In genomic region chr16:48418557-48418956, GRCm38 (mm10) we compare ENCODE assay signal across 26 mouse cellular contexts. TPM values are rescaled to one million over a fixed set of nuclear protein-coding genes. Genes with fewer than 3 reads are reported as not detected.
"Had no signal": no experiment of that assay in that cellular context is flagged by ENCODE, and none has a peak within 500 bp of the region (broad histone marks: within the 10 kb centered on the region; RNA-seq: fewer than 3 reads in every experiment).

No protein-coding gene starts in this region.

- H3K4me2 ChIP-seq: midbrain, embryonic 12.5 days; neural tube, embryonic 13.5 days; neural tube, embryonic 15.5 days had no signal

- H3K36me3 ChIP-seq: midbrain, embryonic 10.5 days; midbrain, embryonic 12.5 days; neural tube, embryonic 13.5 days; neural tube, embryonic 15.5 days had no signal

- H3K27me3 ChIP-seq: midbrain, embryonic 12.5 days; neural tube, embryonic 13.5 days; neural tube, embryonic 15.5 days had no signal

- H3K9ac ChIP-seq: liver, embryonic 14.5 days; midbrain, embryonic 12.5 days; neural tube, embryonic 13.5 days; neural tube, embryonic 15.5 days had no signal

- H3K4me1 ChIP-seq: midbrain, embryonic 10.5 days; midbrain, embryonic 12.5 days; neural tube, embryonic 13.5 days; neural tube, embryonic 15.5 days had no signal

- ATAC-seq: midbrain, embryonic 16.5 days had no signal

- H3K4me3 ChIP-seq: midbrain, embryonic 10.5 days; midbrain, embryonic 12.5 days; myocyte; neural tube, embryonic 13.5 days; neural tube, embryonic 15.5 days had no signal

- H3K27ac ChIP-seq: liver, embryonic 14.5 days; midbrain, embryonic 10.5 days; midbrain, embryonic 12.5 days; neural tube, embryonic 13.5 days; neural tube, embryonic 15.5 days had no signal

- DNase-seq: lung, adult 2 months; lung, postnatal 10 days; lung, postnatal 4 days; midbrain, embryonic 14.5 days; retina, postnatal 1 day; right cerebral cortex, adult 18-20 months; right cerebral cortex, postnatal 25 days; right cerebral cortex, postnatal 4 days; spleen, adult 18-20 months; thymus, adult 18-20 months; thymus, postnatal 14 days; thymus, postnatal 36 days had no signal

- H3K9me3 ChIP-seq: midbrain, embryonic 10.5 days; midbrain, embryonic 12.5 days; neural tube, embryonic 13.5 days; neural tube, embryonic 15.5 days had no signal

RNA-seq across cellular contexts. Expression of gene Gm5485, which starts 6.3 kb away (rescaled TPM):
- total RNA-seq: megakaryocyte, adult 5-6 weeks; megakaryocyte-erythroid progenitor cell, adult 5-6 weeks had no signal
- polyA plus RNA-seq: liver, embryonic 14.5 days; liver, embryonic 16.5 days; lung, adult 2 months; midbrain, embryonic 10.5 days; midbrain, embryonic 12.5 days; midbrain, embryonic 14.5 days; midbrain, embryonic 16.5 days; myocyte; neural tube, embryonic 11.5 days; neural tube, embryonic 13.5 days; neural tube, embryonic 15.5 days; stomach, embryonic 14.5 days; thymus, postnatal 0 days had no signal

RNA-seq across cellular contexts. Expression of gene Morc1, which starts 12.5 kb away (rescaled TPM):
- total RNA-seq: megakaryocyte, adult 5-6 weeks; megakaryocyte-erythroid progenitor cell, adult 5-6 weeks had no signal
- polyA plus RNA-seq: liver, embryonic 14.5 days; liver, embryonic 16.5 days; midbrain, embryonic 10.5 days; midbrain, embryonic 12.5 days; midbrain, embryonic 14.5 days; myocyte; neural tube, embryonic 11.5 days; small intestine, adult 2 months had no signal
